Mouse (Mus musculus): Measurements from ENCODE around the gene Fbxw21.

DNA sequence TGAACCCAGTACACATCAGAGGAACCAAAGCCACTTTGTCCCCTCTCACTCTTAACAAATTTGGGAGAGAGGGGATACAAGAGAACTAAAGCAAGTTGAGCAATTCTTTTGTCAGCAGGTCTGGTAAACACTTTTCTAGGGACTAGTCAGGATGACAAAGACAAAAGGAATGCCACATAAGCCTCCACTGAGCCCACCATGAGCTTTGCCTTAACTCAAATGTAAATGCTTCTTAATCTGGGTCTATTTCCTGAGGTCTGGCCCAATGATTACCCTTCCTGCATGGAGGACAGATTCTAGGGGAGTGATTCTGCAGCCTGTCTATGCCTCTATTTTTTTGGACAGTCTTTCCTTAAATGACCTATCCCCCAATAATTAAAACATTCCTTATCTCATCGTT is 14.5 kb upstream of the Fbxw21 start:
- no peak for TF ChIP-seq CTCF (IDR thresholded peaks at IDR 0.05; ENCODE audit: low read depth)
- no peak for TF ChIP-seq EP300 (optimal IDR thresholded peaks at IDR 0.05)
